ENCODE assay signal across 18 mouse cellular contexts in the genomic region with DNA sequence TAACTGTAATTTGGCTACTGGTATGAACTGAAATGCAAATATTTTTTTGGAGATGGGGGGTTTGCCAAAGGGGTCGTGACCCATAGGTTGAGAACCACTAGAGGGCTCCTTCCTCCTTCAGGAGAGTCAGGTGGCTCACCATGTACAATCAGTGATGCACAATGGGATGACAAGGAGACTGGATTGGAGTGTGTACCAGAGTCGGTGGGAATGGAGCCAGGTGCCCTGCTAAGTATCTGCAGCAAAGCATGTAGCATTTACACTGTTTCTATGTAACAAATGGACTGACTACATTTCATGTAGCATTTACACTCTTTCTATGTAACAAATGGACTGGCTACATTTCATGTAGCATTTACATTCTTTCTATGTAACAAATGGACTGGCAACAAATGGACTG.
DNase-seq lines count a peak whose midpoint lies in the region; ATAC-seq and TF ChIP-seq lines count a peak whose summit lies in the region.
"Had no signal": no experiment of that assay in that cellular context is flagged by ENCODE, and none has a peak within 500 bp of the region (broad histone marks: within the 10 kb centered on the region; RNA-seq: fewer than 3 reads in every experiment).

No protein-coding gene starts in this region.

- no peak overlapping the region for H3K9ac ChIP-seq in intestine, postnatal 0 days (ENCODE audit: low read depth, low read length)
- H3K9ac ChIP-seq in intestine, embryonic 15.5 days: no peak overlapping the region
- H3K9ac ChIP-seq in CH12.LX (ENCODE audit: insufficient read depth, low read depth): no peak overlapping the region
- H3K9ac ChIP-seq: heart, embryonic 12.5 days had no signal

- H3K4me3 ChIP-seq in intestine, postnatal 0 days (ENCODE audit: low read depth, low read length): no peak overlapping the region
- H3K4me3 ChIP-seq in intestine, embryonic 15.5 days (replicated peaks): no peak overlapping the region
- no peak overlapping the region for H3K4me3 ChIP-seq in CH12.LX (replicated peaks in 1 of 3; ENCODE audit: low read depth in 2 of 3, low read length in 2 of 3, poor library complexity in 1 of 3)
- H3K4me3 ChIP-seq: embryonic facial prominence, embryonic 10.5 days; heart, embryonic 12.5 days had no signal

- H3K79me2 ChIP-seq in CH12.LX (replicated peaks; ENCODE audit: control insufficient read depth, extremely low read depth, insufficient read depth, poor library complexity, severe bottlenecking): no peaks in the 10 kb centered on the region

- TF ChIP-seq POLR2A in CH12.LX (IDR thresholded peaks at IDR 0.05; ENCODE audit: low read depth, low read length): no peak

- DNase-seq in cerebellum, postnatal 10 days: peak; percentile 61 to 65
- no peak for DNase-seq in CH12.LX (ENCODE audit: extremely low read depth)
- DNase-seq in testis, postnatal 10 days (ENCODE audit: low spot score): peak; percentile 69
- no peak for DNase-seq in gastrocnemius, adult 8-10 months (ENCODE audit: low spot score in 2 of 2)
- DNase-seq: adrenal gland, adult 2 months; adrenal gland, postnatal 25 days; B cell, adult 2 months; cerebellum, adult 2 months; gastrocnemius, postnatal 14 days had no signal

- dilution Hi-C loops in CH12.LX (cut with MboI; ENCODE audit: extremely low pct_ligation_motif_present, extremely low pct_unique_long_range_greater_than_20kb, low sequenced_read_pairs): no loop called here

- TF ChIP-seq CTCF in intestine, postnatal 0 days (IDR thresholded peaks at IDR 0.05; ENCODE audit: low read depth): peak; percentile 21; the same call in 1 of the 2 replicates
- TF ChIP-seq CTCF in CH12.LX (conservative IDR thresholded peaks at IDR 0.05 in 1 of 2, IDR thresholded peaks at IDR 0.05 in 1 of 2; ENCODE audit: low read depth in 2 of 2, low read length in 2 of 2): peak in 1 of 2 experiments; percentile 25; a peak in 2 of 4 replicates

- WGBS in intestine, postnatal 0 days: 67% methylated on average over 2 of the region's 2 CpGs
- 68% methylated on average over 2 of the region's 2 CpGs for WGBS in intestine, embryonic 15.5 days

- H3K4me2 ChIP-seq in intestine, postnatal 0 days (replicated peaks; ENCODE audit: low read depth): no peak overlapping the region
- no peak overlapping the region for H3K4me2 ChIP-seq in intestine, embryonic 15.5 days (replicated peaks)
- no peak overlapping the region for H3K4me2 ChIP-seq in CH12.LX (ENCODE audit: insufficient read depth, low read depth, poor library complexity, severe bottlenecking)
- H3K4me2 ChIP-seq: heart, embryonic 12.5 days had no signal

- H3K27ac ChIP-seq in intestine, postnatal 0 days (ENCODE audit: low read depth, low read length): no peak overlapping the region
- H3K27ac ChIP-seq in intestine, embryonic 15.5 days: no peak overlapping the region
- H3K27ac ChIP-seq in CH12.LX (ENCODE audit: insufficient read depth, low read depth): no peak overlapping the region
- H3K27ac ChIP-seq: embryonic facial prominence, embryonic 10.5 days had no signal

- no peak for TF ChIP-seq EP300 in CH12.LX (IDR thresholded peaks at IDR 0.05; ENCODE audit: low read length)

- in situ Hi-C loops in CH12.LX (cut with MboI; ENCODE audit: low pct_ligation_motif_present, low pct_unique_long_range_greater_than_20kb, low sequenced_read_pairs): loop anchor here (25.0 kb wide), 2 partner anchors 262 to 1087 kb away; no protein-coding TSS in a partner anchor

- TF ChIP-seq RAD21 in CH12.LX (IDR thresholded peaks at IDR 0.05; ENCODE audit: low read depth, low read length): peak; percentile 10

- H3K36me3 ChIP-seq in intestine, postnatal 0 days (ENCODE audit: control insufficient read depth, insufficient read depth): peaks cover 51% of the 10 kb centered on the region
- peaks cover 29% of the 10 kb centered on the region for H3K36me3 ChIP-seq in intestine, embryonic 15.5 days
- peaks cover 22 to 80% of the 10 kb centered on the region in 2 experiments for H3K36me3 ChIP-seq in CH12.LX (replicated peaks in 1 of 2; ENCODE audit: control insufficient read depth in 1 of 2, insufficient read depth in 1 of 2, low read length in 1 of 2)

- no peaks in the 10 kb centered on the region for H3K4me1 ChIP-seq in intestine, postnatal 0 days (replicated peaks; ENCODE audit: control insufficient read depth, insufficient read depth, low read length)
- H3K4me1 ChIP-seq in intestine, embryonic 15.5 days (replicated peaks): peaks cover 11% of the 10 kb centered on the region; the same call in 1 of the 2 replicates
- H3K4me1 ChIP-seq in CH12.LX (ENCODE audit: control insufficient read depth in 1 of 2, insufficient read depth in 2 of 2): peaks cover 3 to 16% of the 10 kb centered on the region in 2 experiments

- H3K27me3 ChIP-seq in intestine, postnatal 0 days (replicated peaks; ENCODE audit: control insufficient read depth, insufficient read depth, low read length): no peaks in the 10 kb centered on the region
- H3K27me3 ChIP-seq in intestine, embryonic 15.5 days (replicated peaks): no peaks in the 10 kb centered on the region
- H3K27me3 ChIP-seq in CH12.LX (replicated peaks): no peaks in the 10 kb centered on the region
- H3K27me3 ChIP-seq: heart, embryonic 12.5 days had no signal

- H3K9me3 ChIP-seq in intestine, postnatal 0 days (ENCODE audit: control insufficient read depth): no peaks in the 10 kb centered on the region
- H3K9me3 ChIP-seq in intestine, embryonic 15.5 days: no peaks in the 10 kb centered on the region
- H3K9me3 ChIP-seq in CH12.LX (replicated peaks; ENCODE audit: low read length): peaks cover 10% of the 10 kb centered on the region
- H3K9me3 ChIP-seq: embryonic facial prominence, embryonic 10.5 days had no signal

- no peak for ATAC-seq in cerebellum, adult (ENCODE audit: insufficient number of reproducible peaks, low FRiP score, low TSS enrichment)
- no peak for ATAC-seq in intestine, postnatal 0 days
- ATAC-seq in intestine, embryonic 15.5 days: no peak
- ATAC-seq: CD4-positive, CD25-positive, alpha-beta regulatory T cell, adult 4 months; forebrain, embryonic 14.5 days; hindbrain, embryonic 16.5 days; inflammation-experienced regulatory T-cells, adult 6 months had no signal

TF ChIP-seq in CH12.LX, 34 proteins besides CTCF, POLR2A, EP300 and RAD21:
- no peak for TF ChIP-seq PAX5 (IDR thresholded peaks at IDR 0.05; ENCODE audit: low read length)
- no peak for TF ChIP-seq GABPA (IDR thresholded peaks at IDR 0.05; ENCODE audit: insufficient replicate concordance, low read depth, low read length)
- no peak for TF ChIP-seq E2F4 (IDR thresholded peaks at IDR 0.05; ENCODE audit: insufficient replicate concordance, low read depth, low read length)
- no peak for TF ChIP-seq POLR2AphosphoS2 (IDR thresholded peaks at IDR 0.05; ENCODE audit: low read depth, low read length)
- no peak for TF ChIP-seq USF2 (conservative IDR thresholded peaks at IDR 0.05; ENCODE audit: low read depth, low read length)
- TF ChIP-seq MYC (IDR thresholded peaks at IDR 0.05; ENCODE audit: low read depth, low read length): no peak
- TF ChIP-seq NRF1 (IDR thresholded peaks at IDR 0.05; ENCODE audit: low read depth, low read length): no peak
- no peak for TF ChIP-seq JUND (conservative IDR thresholded peaks at IDR 0.05; ENCODE audit: low read depth, low read length)
- TF ChIP-seq SIN3A (IDR thresholded peaks at IDR 0.05; ENCODE audit: low read length): no peak
- no peak for TF ChIP-seq ZMIZ1 (IDR thresholded peaks at IDR 0.05; ENCODE audit: low read depth, low read length)
- TF ChIP-seq ELF1 (IDR thresholded peaks at IDR 0.05; ENCODE audit: low read depth, low read length): no peak
- no peak for TF ChIP-seq CHD2 (IDR thresholded peaks at IDR 0.05; ENCODE audit: low read length)
- no peak for TF ChIP-seq NELFE (IDR thresholded peaks at IDR 0.05; ENCODE audit: low read depth, low read length)

Comparison
In these comparisons a context has a peak if more than half of its experiments do, and no peak if none do; other contexts are left out.
1. DNase-seq: peak in cerebellum, postnatal 10 days (2 of 2) and testis, postnatal 10 days (single experiment); none in CH12.LX (single experiment) and gastrocnemius, adult 8-10 months (0 of 2).